Mouse (Mus musculus) liver, embryonic 11.5 days (tissue): Measurements from ENCODE around the gene Psg27. TPM values are rescaled to one million over a fixed set of nuclear protein-coding genes. Genes with fewer than 3 reads are reported as not detected.

Source experiments
- ATAC-seq: fragments of 200-750 bp; cut with Nextera tagmentation; replicated peaks from 2 replicates; pipeline ENCODE4 v1.8.0; 2017; ENCODE audit warnings: moderate number of reproducible peaks, mild to moderate bottlenecking, moderate TSS enrichment, moderate library complexity; ENCODE audit not compliant: low FRiP score
- DNase-seq: peaks from one replicate; pipeline ENCODE4 v3.0.0-alpha.2; 2017; ENCODE audit warnings: low spot score
- H3K27ac ChIP-seq: fragments of 300-500 bp; sonication (generic); 2 replicates; pipeline ENCODE4 v1.5.1; 2014; ENCODE audit warnings: mild to moderate bottlenecking, low read depth, low read length, control low read depth
- H3K27me3 ChIP-seq: fragments of 300-500 bp; sonication (generic); replicated peaks from 2 replicates; pipeline ENCODE4 v1.6.1; 2014; ENCODE audit warnings: low read length, mixed read lengths; ENCODE audit not compliant: control insufficient read depth, insufficient read depth
- H3K36me3 ChIP-seq: fragments of 300-500 bp; sonication (generic); 2 replicates; pipeline ENCODE4 v1.6.1; 2014; ENCODE audit warnings: mild to moderate bottlenecking, low read length, moderate library complexity, mixed read lengths; ENCODE audit not compliant: control insufficient read depth, insufficient read depth
- H3K4me1 ChIP-seq: fragments of 300-500 bp; sonication (generic); replicated peaks from 2 replicates; pipeline ENCODE4 v1.6.1; 2014; ENCODE audit warnings: low read length, mixed read lengths; ENCODE audit not compliant: control insufficient read depth, insufficient read depth
- H3K4me2 ChIP-seq: fragments of 300-500 bp; sonication (generic); 2 replicates; pipeline ENCODE4 v1.6.1; 2014; ENCODE audit warnings: mild to moderate bottlenecking, control low read depth, moderate library complexity
- H3K4me3 ChIP-seq: fragments of 300-500 bp; sonication (generic); 2 replicates; pipeline ENCODE4 v1.5.1; 2014; ENCODE audit warnings: low read depth, low read length, control low read depth
- H3K9ac ChIP-seq: fragments of 300-500 bp; sonication (generic); 2 replicates; pipeline ENCODE4 v1.6.1; 2014; ENCODE audit warnings: low read depth, low read length, control low read depth
- H3K9me3 ChIP-seq: fragments of 300-500 bp; sonication (generic); 2 replicates; pipeline ENCODE4 v1.6.1; 2016; ENCODE audit warnings: low read length, inconsistent platforms, mixed read lengths; ENCODE audit not compliant: control insufficient read depth
- WGBS: fragments of 180-500 bp; shearing (Covaris S2); extraction: QIAGEN DNeasy Blood & Tissue Kit; methylation state at CpG from one replicate; pipeline ENCODE4 v1.1.7; 2014; 5-methylcytosine and 5-hydroxymethylcytosine counted together
- polyA plus RNA-seq: library from polyadenylated mRNA; unstranded; fragments of >200 nt; fragmentation: Nextera tagmentation; extraction: Ambion mirVana; gene quantifications from 2 replicates; pipeline ENCODE4 v1.2.1, GENCODE M21; 2014

Psg27 gene
- polyA plus RNA-seq, 1 experiment from 2014 or later: not detected

DNA sequence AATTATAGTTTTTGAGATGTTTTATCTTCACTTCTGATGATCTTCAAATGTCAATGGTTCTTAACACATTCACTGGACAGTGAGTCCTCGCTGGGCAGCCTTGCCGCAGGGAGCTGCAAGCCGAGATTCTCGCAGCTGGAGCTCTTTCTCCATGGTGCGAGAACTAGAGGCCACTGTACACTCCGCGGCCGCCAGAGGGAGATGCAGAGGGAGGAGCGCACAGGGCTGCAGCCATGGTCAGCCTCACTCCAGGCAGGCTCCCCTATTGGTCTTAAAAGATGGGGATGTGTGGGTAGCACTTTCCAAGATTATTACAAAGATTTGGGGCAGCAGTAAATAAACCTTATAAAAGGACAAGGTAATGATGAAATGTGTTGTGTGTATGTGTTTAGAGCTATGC is 55.6 kb downstream of the Psg27 start:
- Histone ChIP-seq H3K4me2 (no peak overlapping the region), H3K27ac (no peak overlapping the region), H3K4me1 (no peaks in the 10 kb centered on the region), H3K4me3 (no peak overlapping the region), H3K27me3 (no peaks in the 10 kb centered on the region), H3K9ac (no peak overlapping the region), H3K9me3 (no peaks in the 10 kb centered on the region), H3K36me3 (no peaks in the 10 kb centered on the region)
- WGBS: 28% methylated on average over 9 of the region's 9 CpGs
- ATAC-seq: no peak
- no peak for DNase-seq

Other genes starting within 250 kb of the Psg27 start
- gene Psg18, start 212.3 kb downstream of the Psg27 start, polyA plus RNA-seq: not detected in 2 replicates
- not detected in 2 replicates for gene Psg28, start 135.3 kb downstream of the Psg27 start, polyA plus RNA-seq
- not detected in 2 replicates for gene Psg26, start 83.1 kb downstream of the Psg27 start, polyA plus RNA-seq
- not detected in 2 replicates for gene Psg25, start 35.0 kb downstream of the Psg27 start, polyA plus RNA-seq
- gene Psg23, start 49.2 kb upstream of the Psg27 start, polyA plus RNA-seq: not detected in 2 replicates
- not detected in 2 replicates for gene Psg21, start 89.4 kb upstream of the Psg27 start, polyA plus RNA-seq
- not detected in 2 replicates for gene Psg20, start 118.9 kb upstream of the Psg27 start, polyA plus RNA-seq
- gene Psg22, start 150.8 kb upstream of the Psg27 start, polyA plus RNA-seq: not detected in 2 replicates
- not detected in 2 replicates for gene Psg19, start 231.2 kb upstream of the Psg27 start, polyA plus RNA-seq